19 mouse cellular contexts compared by ENCODE assay signal in the genomic region with DNA sequence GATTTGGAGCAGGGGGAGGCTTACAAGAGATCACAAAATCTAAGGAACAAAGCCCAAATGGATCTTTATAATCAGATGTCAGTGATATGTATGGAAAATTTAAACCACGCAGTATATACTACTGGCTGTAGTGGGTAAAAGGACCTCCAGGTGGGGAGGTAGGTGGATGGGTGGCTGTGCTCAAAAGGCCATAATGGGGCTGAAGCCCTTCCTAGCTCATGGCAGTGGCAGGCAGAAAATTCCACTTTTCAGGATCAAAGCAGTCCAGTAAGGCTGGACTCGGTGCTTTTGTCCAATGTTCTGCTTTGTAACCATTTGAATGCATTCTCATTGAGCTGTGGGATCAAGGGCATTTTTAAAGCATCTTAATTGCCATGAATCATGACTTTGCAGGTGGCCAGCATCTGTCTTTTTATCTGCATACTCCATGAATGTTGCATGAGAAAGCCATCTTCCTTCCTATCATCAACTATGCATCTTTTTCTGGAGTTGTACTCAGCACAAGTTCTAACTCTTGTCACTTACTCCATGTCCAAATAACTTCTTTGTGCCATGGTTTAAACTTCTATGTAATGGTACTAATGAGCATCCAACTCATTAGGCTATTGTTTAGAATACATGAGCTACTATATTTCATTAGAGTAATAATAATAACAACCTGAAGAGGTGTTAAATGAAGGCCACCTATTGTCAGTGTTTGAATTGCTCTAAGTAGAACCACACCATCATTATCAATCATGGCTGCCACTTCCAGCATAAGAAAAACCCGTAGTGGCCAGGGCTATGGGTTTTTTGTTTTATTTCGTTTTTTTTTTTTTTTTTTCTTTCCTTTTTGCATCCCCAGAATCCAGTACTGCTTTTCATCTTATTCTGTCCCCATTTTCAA.
A peak's percentile ranks its signal among the peaks of the same experiment; 100 is the strongest.
DNase-seq lines count a peak whose midpoint lies in the region; ATAC-seq and TF ChIP-seq lines count a peak whose summit lies in the region.
"Had no signal": no experiment of that assay in that cellular context is flagged by ENCODE, and none has a peak within 500 bp of the region (broad histone marks: within the 10 kb centered on the region; RNA-seq: fewer than 3 reads in every experiment).

No protein-coding gene starts in this region.

- TF ChIP-seq CTCF in hindbrain, postnatal 0 days (IDR thresholded peaks at IDR 0.05; ENCODE audit: low read depth): no peak
- TF ChIP-seq CTCF in left cerebral cortex, adult 2 months (IDR thresholded peaks at IDR 0.05): no peak

- H3K4me3 ChIP-seq in hindbrain, embryonic 11.5 days (ENCODE audit: low read depth, low read length): no peak overlapping the region
- H3K4me3 ChIP-seq in hindbrain, postnatal 0 days (ENCODE audit: low read length): no peak overlapping the region
- no peak overlapping the region for H3K4me3 ChIP-seq in midbrain, embryonic 13.5 days (replicated peaks)
- H3K4me3 ChIP-seq in neural tube, embryonic 15.5 days (replicated peaks): no peak overlapping the region
- no peak overlapping the region for H3K4me3 ChIP-seq in left cerebral cortex, adult 2 months
- H3K4me3 ChIP-seq: embryonic facial prominence, embryonic 13.5 days; limb, embryonic 15.5 days had no signal

- H3K9ac ChIP-seq in hindbrain, embryonic 11.5 days (ENCODE audit: low read depth, low read length): no peak overlapping the region
- H3K9ac ChIP-seq in hindbrain, postnatal 0 days (replicated peaks; ENCODE audit: low read length): no peak overlapping the region
- no peak overlapping the region for H3K9ac ChIP-seq in midbrain, embryonic 13.5 days (replicated peaks)
- H3K9ac ChIP-seq in neural tube, embryonic 15.5 days (replicated peaks): no peak overlapping the region
- H3K9ac ChIP-seq: embryonic facial prominence, embryonic 13.5 days; limb, embryonic 15.5 days had no signal

- H3K36me3 ChIP-seq in hindbrain, embryonic 11.5 days (ENCODE audit: control insufficient read depth, insufficient read depth, low read length): no peaks in the 10 kb centered on the region
- H3K36me3 ChIP-seq in hindbrain, postnatal 0 days (ENCODE audit: insufficient read depth, low read length): no peaks in the 10 kb centered on the region
- H3K36me3 ChIP-seq in midbrain, embryonic 13.5 days: no peaks in the 10 kb centered on the region
- no peaks in the 10 kb centered on the region for H3K36me3 ChIP-seq in neural tube, embryonic 15.5 days
- H3K36me3 ChIP-seq: embryonic facial prominence, embryonic 13.5 days; limb, embryonic 15.5 days had no signal

- 28% methylated on average over 4 of the region's 4 CpGs for WGBS in hindbrain, embryonic 11.5 days
- 25% methylated on average over 4 of the region's 4 CpGs for WGBS in hindbrain, postnatal 0 days
- 12% methylated on average over 4 of the region's 4 CpGs for WGBS in midbrain, embryonic 13.5 days
- 15% methylated on average over 4 of the region's 4 CpGs for WGBS in neural tube, embryonic 15.5 days

- H3K27me3 ChIP-seq in hindbrain, embryonic 11.5 days (ENCODE audit: control insufficient read depth, insufficient read depth, low read length): 0 out of 2 replicates have a peak, but pooled peaks cover 2% of the 10 kb centered on the region
- H3K27me3 ChIP-seq in hindbrain, postnatal 0 days (ENCODE audit: insufficient read depth, low read length): no peaks in the 10 kb centered on the region
- H3K27me3 ChIP-seq in midbrain, embryonic 13.5 days: no peaks in the 10 kb centered on the region; the same call in 1 of the 2 replicates
- H3K27me3 ChIP-seq in neural tube, embryonic 15.5 days (replicated peaks): peaks cover 9% of the 10 kb centered on the region; the same call in 1 of the 2 replicates
- H3K27me3 ChIP-seq: embryonic facial prominence, embryonic 13.5 days; limb, embryonic 15.5 days had no signal

- no peaks in the 10 kb centered on the region for H3K9me3 ChIP-seq in hindbrain, embryonic 11.5 days (ENCODE audit: control insufficient read depth, low read length)
- H3K9me3 ChIP-seq in hindbrain, postnatal 0 days (ENCODE audit: low read length): no peaks in the 10 kb centered on the region
- no peaks in the 10 kb centered on the region for H3K9me3 ChIP-seq in midbrain, embryonic 13.5 days
- H3K9me3 ChIP-seq in neural tube, embryonic 15.5 days (replicated peaks): no peaks in the 10 kb centered on the region
- H3K9me3 ChIP-seq: embryonic facial prominence, embryonic 13.5 days; limb, embryonic 15.5 days had no signal

- H3K4me1 ChIP-seq in hindbrain, embryonic 11.5 days (replicated peaks; ENCODE audit: control insufficient read depth, insufficient read depth, low read length): no peaks in the 10 kb centered on the region
- H3K4me1 ChIP-seq in hindbrain, postnatal 0 days (ENCODE audit: insufficient read depth, low read length): no peaks in the 10 kb centered on the region
- H3K4me1 ChIP-seq in midbrain, embryonic 13.5 days (replicated peaks): peaks cover 13% of the 10 kb centered on the region
- peaks cover 6% of the 10 kb centered on the region; the same call in 1 of the 2 replicates for H3K4me1 ChIP-seq in neural tube, embryonic 15.5 days
- H3K4me1 ChIP-seq: embryonic facial prominence, embryonic 13.5 days; limb, embryonic 15.5 days had no signal

- peak; percentile 38 for DNase-seq in hindbrain, embryonic 11.5 days (ENCODE audit: low spot score)
- DNase-seq in hindbrain, postnatal 0 days (ENCODE audit: low spot score): no peak
- peak; percentile 47 for DNase-seq in embryo, embryonic 11 days
- DNase-seq in Muller cell, postnatal 12 days (ENCODE audit: inconsistent ontology term): no peak
- no peak for DNase-seq in heart, adult 9 months (ENCODE audit: low spot score in 2 of 2)
- DNase-seq in left cerebral cortex, adult 2 months (ENCODE audit: extremely low spot score in 1 of 2, low spot score in 2 of 2): no peak
- DNase-seq: cerebellum, postnatal 25 days; gastrocnemius, postnatal 14 days; kidney, postnatal 14 days; layer of hippocampus, adult 9-11 months; lung, adult 18-20 months; lung, postnatal 36 days; right cerebral cortex, postnatal 25 days had no signal

- peak overlapping the region; percentile 44; the same call in 1 of the 2 replicates for H3K27ac ChIP-seq in hindbrain, embryonic 11.5 days (ENCODE audit: low read depth, low read length)
- no peak overlapping the region for H3K27ac ChIP-seq in hindbrain, postnatal 0 days
- no peak overlapping the region for H3K27ac ChIP-seq in midbrain, embryonic 13.5 days
- H3K27ac ChIP-seq in neural tube, embryonic 15.5 days (replicated peaks): no peak overlapping the region
- H3K27ac ChIP-seq in left cerebral cortex, adult 2 months: no peak overlapping the region
- H3K27ac ChIP-seq: embryonic facial prominence, embryonic 13.5 days; limb, embryonic 15.5 days had no signal

- no peak overlapping the region for H3K4me2 ChIP-seq in hindbrain, embryonic 11.5 days (replicated peaks; ENCODE audit: low read depth, low read length)
- no peak overlapping the region for H3K4me2 ChIP-seq in hindbrain, postnatal 0 days (ENCODE audit: low read depth, low read length)
- no peak overlapping the region for H3K4me2 ChIP-seq in midbrain, embryonic 13.5 days (replicated peaks)
- no peak overlapping the region for H3K4me2 ChIP-seq in neural tube, embryonic 15.5 days
- H3K4me2 ChIP-seq: embryonic facial prominence, embryonic 13.5 days; heart, embryonic 11.5 days; limb, embryonic 15.5 days had no signal

- ATAC-seq in hindbrain, embryonic 11.5 days (ENCODE audit: low FRiP score): peak; percentile 65
- no peak for ATAC-seq in hindbrain, postnatal 0 days
- ATAC-seq in midbrain, embryonic 13.5 days: peak; percentile 53
- ATAC-seq in neural tube, embryonic 15.5 days (ENCODE audit: low FRiP score): peak; percentile 17; the same call in 1 of the 2 replicates
- ATAC-seq: intestine, postnatal 0 days had no signal

- intact Hi-C loops in left cerebral cortex, adult 2 months (cut with DNase I): no loop called here

Comparison
In these comparisons a context has a peak if more than half of its experiments do, and no peak if none do; other contexts are left out.
1. DNase-seq: peak in hindbrain, embryonic 11.5 days (single experiment) and embryo, embryonic 11 days (single experiment); none in hindbrain, postnatal 0 days (single experiment), Muller cell, postnatal 12 days (single experiment), heart, adult 9 months (0 of 2) and left cerebral cortex, adult 2 months (0 of 2).